Mouse (Mus musculus) cerebellum, adult 11 months (tissue): ENCODE measurements at regions not wholly inside any gene's neighbourhood (a gene's known extent, or its start where the extent isn't known, plus 50 kb on each side); places are given as distances from the start of the nearest gene placed in this dataset.
A peak's percentile ranks its signal among the peaks of the same experiment; 100 is the strongest.

Experiments
- DNase-seq: peaks from one replicate; pipeline ENCODE4 v3.0.0; 2022

GRCm38 (mm10) chr13:26024696-26025095, 745.3 kb downstream of the Hdgfl1 start:
- no peak for DNase-seq

- no peak for DNase-seq
Measured at GRCm38 (mm10) chr13:26020491-26020890, 749.5 kb downstream of the Hdgfl1 start.

- no peak for DNase-seq
Measured at GRCm38 (mm10) chr13:26009131-26009530, 738.8 kb upstream of the Nrsn1 start.

- no peak for DNase-seq
Measured at GRCm38 (mm10) chr13:26004768-26005560, 734.7 kb upstream of the Nrsn1 start.

GRCm38 (mm10) chr13:25993526-25993925, 723.2 kb upstream of the Nrsn1 start:
- no peak for DNase-seq

GRCm38 (mm10) chr13:25989067-25989756, 718.9 kb upstream of the Nrsn1 start:
- no peak for DNase-seq

GRCm38 (mm10) chr13:25984535-25984934, 714.2 kb upstream of the Nrsn1 start:
- DNase-seq: no peak

- no peak for DNase-seq
Measured at GRCm38 (mm10) chr13:25983659-25984058, 713.4 kb upstream of the Nrsn1 start.

GRCm38 (mm10) chr13:25978648-25979047, 708.3 kb upstream of the Nrsn1 start:
- DNase-seq: no peak

- DNase-seq: no peak
Measured at GRCm38 (mm10) chr13:25958592-25958991, 688.3 kb upstream of the Nrsn1 start.

- DNase-seq: no peak
Measured at GRCm38 (mm10) chr13:25958153-25958466, 687.8 kb upstream of the Nrsn1 start.

- DNase-seq: no peak
Measured at GRCm38 (mm10) chr13:25957451-25958152, 687.3 kb upstream of the Nrsn1 start.

- DNase-seq: no peak
Measured at GRCm38 (mm10) chr13:25937631-25938030, 667.3 kb upstream of the Nrsn1 start.

- DNase-seq: no peak
Measured at GRCm38 (mm10) chr13:25933783-25934182, 663.5 kb upstream of the Nrsn1 start.

- no peak for DNase-seq
Measured at GRCm38 (mm10) chr13:25933246-25933645, 662.9 kb upstream of the Nrsn1 start.

- DNase-seq: peak; percentile 12
Measured at GRCm38 (mm10) chr13:25932810-25933209, 662.5 kb upstream of the Nrsn1 start.

GRCm38 (mm10) chr13:25932365-25932764, 662.1 kb upstream of the Nrsn1 start:
- no peak for DNase-seq

GRCm38 (mm10) chr13:25925685-25926084, 655.4 kb upstream of the Nrsn1 start:
- no peak for DNase-seq

- DNase-seq: no peak
Measured at GRCm38 (mm10) chr13:25899871-25900270, 629.6 kb upstream of the Nrsn1 start.

- no peak for DNase-seq
Measured at GRCm38 (mm10) chr13:25893150-25893549, 622.8 kb upstream of the Nrsn1 start.

GRCm38 (mm10) chr13:25882818-25883217, 612.5 kb upstream of the Nrsn1 start:
- no peak for DNase-seq

- DNase-seq: no peak
Measured at GRCm38 (mm10) chr13:25868923-25869322, 598.6 kb upstream of the Nrsn1 start.

GRCm38 (mm10) chr13:25858207-25858606, 587.9 kb upstream of the Nrsn1 start:
- no peak for DNase-seq

- DNase-seq: no peak
Measured at GRCm38 (mm10) chr13:25857569-25857968, 587.3 kb upstream of the Nrsn1 start.
